Mouse (Mus musculus) hindbrain, embryonic 15.5 days (tissue): ENCODE data around the gene Jph3. TPM values are rescaled to one million over a fixed set of nuclear protein-coding genes. Genes with fewer than 3 reads are reported as not detected.

Source experiments
- ATAC-seq: fragments of 200-750 bp; cut with Nextera tagmentation; 2 replicates; pipeline ENCODE4 v1.8.0; 2017; ENCODE audit warnings: low read depth, moderate number of reproducible peaks, moderate TSS enrichment; ENCODE audit not compliant: low FRiP score
- H3K27ac ChIP-seq: fragments of 300-500 bp; sonication (generic); replicated peaks from 2 replicates; pipeline ENCODE4 v1.5.1; 2015; ENCODE audit warnings: mild to moderate bottlenecking, inconsistent platforms
- H3K27me3 ChIP-seq: fragments of 300-500 bp; sonication (generic); 2 replicates; pipeline ENCODE4 v1.6.1; 2015; ENCODE audit warnings: control low read depth, inconsistent platforms
- H3K36me3 ChIP-seq: fragments of 300-500 bp; sonication (generic); 2 replicates; pipeline ENCODE4 v1.6.1; 2015; ENCODE audit warnings: control low read depth, inconsistent platforms
- H3K4me1 ChIP-seq: fragments of 300-500 bp; sonication (generic); replicated peaks from 2 replicates; pipeline ENCODE4 v1.6.1; 2015; ENCODE audit warnings: control low read depth, inconsistent platforms
- H3K4me2 ChIP-seq: fragments of 300-500 bp; sonication (generic); 2 replicates; pipeline ENCODE4 v1.6.1; 2015; ENCODE audit warnings: moderate library complexity, mild to moderate bottlenecking, inconsistent platforms
- H3K4me3 ChIP-seq: fragments of 300-500 bp; sonication (generic); 2 replicates; pipeline ENCODE4 v1.5.1; 2015; ENCODE audit warnings: mild to moderate bottlenecking, inconsistent platforms
- H3K9ac ChIP-seq: fragments of 300-500 bp; sonication (generic); 2 replicates; pipeline ENCODE4 v1.6.1; 2015; ENCODE audit warnings: inconsistent platforms
- H3K9me3 ChIP-seq: fragments of 300-500 bp; sonication (generic); 2 replicates; pipeline ENCODE4 v1.6.1; 2016; ENCODE audit warnings: control low read depth, inconsistent platforms
- WGBS: fragments of 180-500 bp; shearing (Covaris S2); methylation state at CpG from one replicate; pipeline ENCODE4 v1.1.7; 2015; 5-methylcytosine and 5-hydroxymethylcytosine counted together
- polyA plus RNA-seq: library from polyadenylated mRNA; unstranded; fragments of >200 nt; fragmentation: Nextera tagmentation; extraction: Ambion mirVana; gene quantifications from 2 replicates; pipeline ENCODE4 v1.2.1, GENCODE M21; 2015

Gene Jph3
- polyA plus RNA-seq, 1 experiment from 2014 or later: 125 TPM

GRCm38 (mm10) chr8:121761480-121761879, 32.1 kb downstream of the Jph3 start:
- Histone ChIP-seq H3K27me3 (no peaks in the 10 kb centered on the region), H3K9ac (no peak overlapping the region), H3K4me1 (peaks cover 8% of the 10 kb centered on the region; the same call in 1 of the 2 replicates), H3K36me3 (no peaks in the 10 kb centered on the region), H3K27ac (no peak overlapping the region), H3K4me3 (no peak overlapping the region), H3K4me2 (no peak overlapping the region), H3K9me3 (no peaks in the 10 kb centered on the region)
- no peak for ATAC-seq
- WGBS: 42% methylated on average over 10 of the region's 10 CpGs

- Histone ChIP-seq H3K36me3 (no peaks in the 10 kb centered on the region), H3K4me3 (no peak overlapping the region), H3K4me2 (no peak overlapping the region), H3K9me3 (no peaks in the 10 kb centered on the region), H3K27me3 (no peaks in the 10 kb centered on the region), H3K4me1 (peaks cover 8% of the 10 kb centered on the region; the same call in 1 of the 2 replicates), H3K9ac (no peak overlapping the region), H3K27ac (no peak overlapping the region)
- 31% methylated on average over 7 of the region's 7 CpGs for WGBS
- ATAC-seq: no peak
Observed at GRCm38 (mm10) chr8:121762999-121763699, 33.7 kb downstream of the Jph3 start.

GRCm38 (mm10) chr8:121763700-121764013, 34.2 kb downstream of the Jph3 start:
- no peak for ATAC-seq

GRCm38 (mm10) chr8:121765594-121766138, 36.2 kb downstream of the Jph3 start:
- Histone ChIP-seq H3K4me1 (peaks cover 13% of the 10 kb centered on the region), H3K9ac (no peak overlapping the region), H3K36me3 (no peaks in the 10 kb centered on the region), H3K27me3 (no peaks in the 10 kb centered on the region), H3K27ac (no peak overlapping the region), H3K9me3 (no peaks in the 10 kb centered on the region), H3K4me3 (no peak overlapping the region), H3K4me2 (no peak overlapping the region)
- ATAC-seq: no peak
- 72% methylated on average over 7 of the region's 7 CpGs for WGBS

More at GRCm38 (mm10) chr8:121763700-121764013, 34.2 kb downstream of the Jph3 start:
- no peaks in the 10 kb centered on the region for H3K27me3 ChIP-seq
- no peak overlapping the region for H3K4me3 ChIP-seq
- no peak overlapping the region for H3K4me2 ChIP-seq
- peaks cover 8% of the 10 kb centered on the region; the same call in 1 of the 2 replicates for H3K4me1 ChIP-seq
- no peak overlapping the region for H3K27ac ChIP-seq
- no peaks in the 10 kb centered on the region for H3K9me3 ChIP-seq
- H3K36me3 ChIP-seq: no peaks in the 10 kb centered on the region
- no peak overlapping the region for H3K9ac ChIP-seq
- WGBS: 52% methylated on average over 9 of the region's 9 CpGs

- Histone ChIP-seq H3K36me3 (no peaks in the 10 kb centered on the region), H3K27me3 (no peaks in the 10 kb centered on the region), H3K9me3 (no peaks in the 10 kb centered on the region), H3K4me2 (no peak overlapping the region), H3K4me3 (no peak overlapping the region), H3K27ac (no peak overlapping the region), H3K4me1 (peaks cover 16% of the 10 kb centered on the region), H3K9ac (no peak overlapping the region)
- ATAC-seq: no peak
- 58% methylated on average over 3 of the region's 3 CpGs for WGBS
Observed at GRCm38 (mm10) chr8:121769095-121769494, 39.7 kb downstream of the Jph3 start.

- H3K4me3 ChIP-seq: no peak overlapping the region
- H3K27ac ChIP-seq: no peak overlapping the region
- H3K36me3 ChIP-seq: no peaks in the 10 kb centered on the region
- H3K4me2 ChIP-seq: no peak overlapping the region
- H3K9me3 ChIP-seq: no peaks in the 10 kb centered on the region
- no peak for ATAC-seq
- H3K9ac ChIP-seq: no peak overlapping the region
- no peaks in the 10 kb centered on the region for H3K27me3 ChIP-seq
- H3K4me1 ChIP-seq: peaks cover 16% of the 10 kb centered on the region
- WGBS: 98% methylated on average over 2 of the region's 2 CpGs
Observed at GRCm38 (mm10) chr8:121769621-121770020, 40.2 kb downstream of the Jph3 start.

- Histone ChIP-seq H3K9ac (no peak overlapping the region), H3K9me3 (no peaks in the 10 kb centered on the region), H3K36me3 (no peaks in the 10 kb centered on the region), H3K4me2 (0 out of 2 replicates have a peak overlapping the region, but pooled peaks have one; percentile 9), H3K27me3 (no peaks in the 10 kb centered on the region), H3K27ac (no peak overlapping the region), H3K4me3 (no peak overlapping the region), H3K4me1 (peaks cover 16% of the 10 kb centered on the region)
- 20% methylated on average over 19 of the region's 19 CpGs for WGBS
- peak; percentile 74 for ATAC-seq
Observed at GRCm38 (mm10) chr8:121770845-121771752, 41.7 kb downstream of the Jph3 start.

GRCm38 (mm10) chr8:121773876-121774275, 44.5 kb downstream of the Jph3 start:
- H3K9me3 ChIP-seq: no peaks in the 10 kb centered on the region
- no peak overlapping the region for H3K27ac ChIP-seq
- peaks cover 16% of the 10 kb centered on the region for H3K4me1 ChIP-seq
- ATAC-seq: no peak
- WGBS: 92% methylated on average over 12 of the region's 12 CpGs
- no peak overlapping the region for H3K4me2 ChIP-seq
- H3K27me3 ChIP-seq: no peaks in the 10 kb centered on the region
- no peak overlapping the region for H3K9ac ChIP-seq
- H3K4me3 ChIP-seq: no peak overlapping the region
- H3K36me3 ChIP-seq: no peaks in the 10 kb centered on the region

GRCm38 (mm10) chr8:121782493-121782892, 53.1 kb downstream of the Jph3 start:
- WGBS: 61% methylated on average over 5 of the region's 5 CpGs
- Histone ChIP-seq H3K27ac (no peak overlapping the region), H3K4me1 (no peaks in the 10 kb centered on the region), H3K9me3 (no peaks in the 10 kb centered on the region), H3K27me3 (no peaks in the 10 kb centered on the region), H3K9ac (no peak overlapping the region), H3K4me3 (no peak overlapping the region), H3K4me2 (no peak overlapping the region), H3K36me3 (no peaks in the 10 kb centered on the region)
- no peak for ATAC-seq

GRCm38 (mm10) chr8:121786542-121786941, 57.1 kb downstream of the Jph3 start:
- H3K27ac ChIP-seq: no peak overlapping the region
- no peak overlapping the region for H3K4me2 ChIP-seq
- 58% methylated on average over 10 of the region's 10 CpGs for WGBS
- no peak for ATAC-seq
- no peaks in the 10 kb centered on the region for H3K27me3 ChIP-seq
- no peaks in the 10 kb centered on the region for H3K36me3 ChIP-seq
- no peaks in the 10 kb centered on the region for H3K9me3 ChIP-seq
- H3K4me3 ChIP-seq: no peak overlapping the region
- no peaks in the 10 kb centered on the region for H3K4me1 ChIP-seq
- H3K9ac ChIP-seq: no peak overlapping the region

GRCm38 (mm10) chr8:121788786-121789185, 59.4 kb downstream of the Jph3 start:
- Histone ChIP-seq H3K4me2 (no peak overlapping the region), H3K9ac (no peak overlapping the region), H3K9me3 (no peaks in the 10 kb centered on the region), H3K4me3 (no peak overlapping the region), H3K27me3 (no peaks in the 10 kb centered on the region), H3K36me3 (no peaks in the 10 kb centered on the region), H3K4me1 (no peaks in the 10 kb centered on the region), H3K27ac (no peak overlapping the region)
- 76% methylated on average over 8 of the region's 8 CpGs for WGBS
- ATAC-seq: no peak

- no peak overlapping the region for H3K27ac ChIP-seq
Observed at GRCm38 (mm10) chr8:121792159-121792558, 62.7 kb downstream of the Jph3 start.

More at GRCm38 (mm10) chr8:121792159-121792558, 62.7 kb downstream of the Jph3 start:
- H3K4me3 ChIP-seq: no peak overlapping the region
- H3K4me1 ChIP-seq: no peaks in the 10 kb centered on the region
- no peak overlapping the region for H3K9ac ChIP-seq
- no peaks in the 10 kb centered on the region for H3K27me3 ChIP-seq
- no peaks in the 10 kb centered on the region for H3K9me3 ChIP-seq
- no peak for ATAC-seq
- 83% methylated on average over 7 of the region's 7 CpGs for WGBS
- 0 out of 2 replicates have a peak, but pooled peaks cover 5% of the 10 kb centered on the region for H3K36me3 ChIP-seq
- H3K4me2 ChIP-seq: no peak overlapping the region
